Mouse (Mus musculus): ENCODE data around the gene Insl3. TPM values are rescaled to one million over a fixed set of nuclear protein-coding genes. Genes with fewer than 3 reads are reported as not detected.

Insl3 gene
- 22.9 TPM for polyA plus RNA-seq (2017; shearing (Covaris generic))

GRCm38 (mm10) chr8:71689028-71689427 lies at the start of gene Insl3:
Insl3 (plus strand) TSS chr8:71689214.

GRCm38 (mm10) chr8:71671549-71671965 lies 17.5 kb upstream of the Insl3 start, which contains the start of gene Unc13a:
Unc13a (minus strand) TSS chr8:71671757.

GRCm38 (mm10) chr8:71676020-71676741 lies 12.8 kb upstream of the Insl3 start, which contains the start of gene Jak3:
Jak3 (plus strand) TSS chr8:71676296.

GRCm38 (mm10) chr8:71701414-71702086 lies 12.5 kb downstream of the Insl3 start, which contains the start of gene B3gnt3:
B3gnt3 (minus strand) TSS chr8:71701789.

GRCm38 (mm10) chr8:71725122-71725924 lies 36.3 kb downstream of the Insl3 start, which contains the start of gene Fcho1:
Fcho1 (minus strand) TSS chr8:71725716.

Other genes starting within 250 kb of the Insl3 start
- gene Abhd8, start 225.6 kb upstream of the Insl3 start, polyA plus RNA-seq (2017; shearing (Covaris generic)): 103 TPM
- 23.3 TPM for gene Mrpl34, start 224.3 kb upstream of the Insl3 start, polyA plus RNA-seq (2017; shearing (Covaris generic))
- 138 TPM for gene Dda1, start 220.0 kb upstream of the Insl3 start, polyA plus RNA-seq (2017; shearing (Covaris generic))
- 15.7 TPM for gene Ano8, start 203.3 kb upstream of the Insl3 start, polyA plus RNA-seq (2017; shearing (Covaris generic))
- 4.0 TPM for gene Gtpbp3, start 201.1 kb upstream of the Insl3 start, polyA plus RNA-seq (2017; shearing (Covaris generic))
- not detected for gene Plvap, start 177.5 kb upstream of the Insl3 start, polyA plus RNA-seq (2017; shearing (Covaris generic))
- not detected for gene Ccdc194, start 163.5 kb upstream of the Insl3 start, polyA plus RNA-seq (2017; shearing (Covaris generic))
- gene Bst2, start 151.8 kb upstream of the Insl3 start, polyA plus RNA-seq (2017; shearing (Covaris generic)): 73.2 TPM
- 58.6 TPM for gene Mvb12a, start 146.3 kb upstream of the Insl3 start, polyA plus RNA-seq (2017; shearing (Covaris generic))
- gene Tmem221, start 130.3 kb upstream of the Insl3 start, polyA plus RNA-seq (2017; shearing (Covaris generic)): 5.7 TPM
- 0.50 TPM for gene Nxnl1, start 122.6 kb upstream of the Insl3 start, polyA plus RNA-seq (2017; shearing (Covaris generic))
- gene Slc27a1, start 120.3 kb upstream of the Insl3 start, polyA plus RNA-seq (2017; shearing (Covaris generic)): 18.4 TPM
- 79.8 TPM for gene Pgls, start 97.0 kb upstream of the Insl3 start, polyA plus RNA-seq (2017; shearing (Covaris generic))
- gene Fam129c, start 91.6 kb upstream of the Insl3 start, polyA plus RNA-seq (2017; shearing (Covaris generic)): 4.3 TPM
- gene Colgalt1, start 78.2 kb upstream of the Insl3 start, polyA plus RNA-seq (2017; shearing (Covaris generic)): 30.8 TPM
- gene Unc13a, start 17.5 kb upstream of the Insl3 start, polyA plus RNA-seq (2017; shearing (Covaris generic)): 0.15 TPM
- gene Jak3, start 12.9 kb upstream of the Insl3 start, polyA plus RNA-seq (2017; shearing (Covaris generic)): 80.1 TPM
- 3.0 TPM for gene B3gnt3, start 12.6 kb downstream of the Insl3 start, polyA plus RNA-seq (2017; shearing (Covaris generic))
- gene Fcho1, start 36.5 kb downstream of the Insl3 start, polyA plus RNA-seq (2017; shearing (Covaris generic)): 154 TPM
- 3.6 TPM for gene Zfp709, start 192.8 kb downstream of the Insl3 start, polyA plus RNA-seq (2017; shearing (Covaris generic))
- 2.0 TPM for gene Zfp882, start 219.4 kb downstream of the Insl3 start, polyA plus RNA-seq (2017; shearing (Covaris generic))
- 7.9 TPM for gene Zfp617, start 219.4 kb downstream of the Insl3 start, polyA plus RNA-seq (2017; shearing (Covaris generic))

All from effector memory CD4-positive, alpha-beta T cell, adult 5 months (primary cell).